Mouse (Mus musculus): ENCODE measurements at regions not wholly inside any gene's neighbourhood (a gene's known extent, or its start where the extent isn't known, plus 50 kb on each side); places are given as distances from the start of the nearest gene placed in this dataset.

GRCm38 (mm10) chr10:53482919-53483318 lies 103.2 kb upstream of the Cep85l start:
- no peak for ATAC-seq (ENCODE audit: insufficient number of reproducible peaks, low FRiP score)
- H3K9me3 ChIP-seq (replicated peaks) = 0 out of 2 replicates have a peak, but pooled peaks cover 6% of the 10 kb centered on the region
- H3K4me1 ChIP-seq (replicated peaks) = no peaks in the 10 kb centered on the region
- 64% methylated on average over 3 of the region's 3 CpGs for WGBS
- no peaks in the 10 kb centered on the region for H3K36me3 ChIP-seq
- no peaks in the 10 kb centered on the region for H3K27me3 ChIP-seq (replicated peaks)
- H3K4me3 ChIP-seq = no peak overlapping the region
- H3K27ac ChIP-seq (ENCODE audit: poor library complexity, severe bottlenecking) = no peak overlapping the region
- no peak overlapping the region for H3K4me2 ChIP-seq
- H3K9ac ChIP-seq = no peak overlapping the region

GRCm38 (mm10) chr10:53470200-53470599 lies 90.5 kb upstream of the Cep85l start:
- no peak overlapping the region for H3K4me3 ChIP-seq
- ATAC-seq (ENCODE audit: insufficient number of reproducible peaks, low FRiP score) = no peak
- peaks cover 15% of the 10 kb centered on the region; the same call in 1 of the 2 replicates for H3K9me3 ChIP-seq (replicated peaks)
- H3K9ac ChIP-seq = no peak overlapping the region
- H3K4me1 ChIP-seq (replicated peaks) = peaks cover 5% of the 10 kb centered on the region; the same call in 1 of the 2 replicates
- no peak overlapping the region for H3K27ac ChIP-seq (ENCODE audit: poor library complexity, severe bottlenecking)
- WGBS = 85% methylated on average over 3 of the region's 3 CpGs
- H3K27me3 ChIP-seq (replicated peaks) = no peaks in the 10 kb centered on the region
- peaks cover 3% of the 10 kb centered on the region; the same call in 1 of the 2 replicates for H3K36me3 ChIP-seq
- no peak overlapping the region for H3K4me2 ChIP-seq

GRCm38 (mm10) chr10:53469611-53470010 lies 89.9 kb upstream of the Cep85l start:
- 64% methylated on average over 1 of the region's 1 CpGs for WGBS
- H3K9me3 ChIP-seq (replicated peaks) = peaks cover 15% of the 10 kb centered on the region; the same call in 1 of the 2 replicates
- ATAC-seq (ENCODE audit: insufficient number of reproducible peaks, low FRiP score) = no peak
- no peaks in the 10 kb centered on the region for H3K27me3 ChIP-seq (replicated peaks)
- H3K4me3 ChIP-seq = no peak overlapping the region
- no peak overlapping the region for H3K27ac ChIP-seq (ENCODE audit: poor library complexity, severe bottlenecking)
- no peak overlapping the region for H3K9ac ChIP-seq
- peaks cover 3% of the 10 kb centered on the region; the same call in 1 of the 2 replicates for H3K36me3 ChIP-seq
- peaks cover 8% of the 10 kb centered on the region for H3K4me1 ChIP-seq (replicated peaks)
- no peak overlapping the region for H3K4me2 ChIP-seq

- peaks cover 16% of the 10 kb centered on the region for H3K4me1 ChIP-seq (replicated peaks)
- WGBS = 70% methylated on average over 3 of the region's 3 CpGs
- H3K27ac ChIP-seq (ENCODE audit: poor library complexity, severe bottlenecking) = no peak overlapping the region
- H3K27me3 ChIP-seq (replicated peaks) = no peaks in the 10 kb centered on the region
- no peak overlapping the region for H3K4me3 ChIP-seq
- H3K9me3 ChIP-seq (replicated peaks) = peaks cover 9% of the 10 kb centered on the region; the same call in 1 of the 2 replicates
- H3K36me3 ChIP-seq = peaks cover 3% of the 10 kb centered on the region; the same call in 1 of the 2 replicates
- H3K4me2 ChIP-seq = no peak overlapping the region
- ATAC-seq (ENCODE audit: insufficient number of reproducible peaks, low FRiP score) = no peak
- H3K9ac ChIP-seq = no peak overlapping the region
Measured at GRCm38 (mm10) chr10:53468293-53468545, 88.5 kb upstream of the Cep85l start.

- Histone ChIP-seq H3K4me3 (no peak overlapping the region), H3K36me3 (peaks cover 3% of the 10 kb centered on the region; the same call in 1 of the 2 replicates), H3K4me2 (no peak overlapping the region), H3K27me3 (replicated peaks) (no peaks in the 10 kb centered on the region), H3K27ac (ENCODE audit: poor library complexity, severe bottlenecking) (no peak overlapping the region), H3K9ac (no peak overlapping the region), H3K4me1 (replicated peaks) (peaks cover 21% of the 10 kb centered on the region), H3K9me3 (replicated peaks) (peaks cover 8% of the 10 kb centered on the region; the same call in 1 of the 2 replicates)
- ATAC-seq (ENCODE audit: insufficient number of reproducible peaks, low FRiP score) = no peak
- 58% methylated on average over 3 of the region's 3 CpGs for WGBS
Measured at GRCm38 (mm10) chr10:53467472-53468292, 87.9 kb upstream of the Cep85l start.

GRCm38 (mm10) chr10:53466851-53467250 lies 87.1 kb upstream of the Cep85l start:
- 65% methylated on average over 1 of the region's 1 CpGs for WGBS
- Histone ChIP-seq H3K27ac (ENCODE audit: poor library complexity, severe bottlenecking) (no peak overlapping the region; the same call in 1 of the 2 replicates), H3K9me3 (replicated peaks) (peaks cover under 1% of the 10 kb centered on the region; the same call in 1 of the 2 replicates), H3K27me3 (replicated peaks) (no peaks in the 10 kb centered on the region), H3K4me2 (no peak overlapping the region), H3K4me1 (replicated peaks) (peaks cover 28% of the 10 kb centered on the region), H3K36me3 (no peaks in the 10 kb centered on the region), H3K9ac (no peak overlapping the region), H3K4me3 (no peak overlapping the region)
- peak; percentile 57; the same call in 1 of the 2 replicates for ATAC-seq (ENCODE audit: insufficient number of reproducible peaks, low FRiP score)

- Histone ChIP-seq H3K9ac (no peak overlapping the region), H3K36me3 (no peaks in the 10 kb centered on the region), H3K27me3 (replicated peaks) (no peaks in the 10 kb centered on the region), H3K4me1 (replicated peaks) (peaks cover 34% of the 10 kb centered on the region), H3K4me2 (no peak overlapping the region), H3K9me3 (replicated peaks) (no peaks in the 10 kb centered on the region), H3K27ac (ENCODE audit: poor library complexity, severe bottlenecking) (no peak overlapping the region), H3K4me3 (no peak overlapping the region)
- ATAC-seq (ENCODE audit: insufficient number of reproducible peaks, low FRiP score) = no peak
- WGBS = 77% methylated on average over 6 of the region's 6 CpGs
Measured at GRCm38 (mm10) chr10:53466261-53466660, 86.5 kb upstream of the Cep85l start.

GRCm38 (mm10) chr10:53464581-53464980 lies 84.8 kb upstream of the Cep85l start:
- no peaks in the 10 kb centered on the region for H3K36me3 ChIP-seq
- no peak for ATAC-seq (ENCODE audit: insufficient number of reproducible peaks, low FRiP score)
- no peaks in the 10 kb centered on the region for H3K9me3 ChIP-seq (replicated peaks)
- H3K4me2 ChIP-seq = no peak overlapping the region
- no peak overlapping the region for H3K4me3 ChIP-seq
- no peak overlapping the region for H3K9ac ChIP-seq
- no peak overlapping the region for H3K27ac ChIP-seq (ENCODE audit: poor library complexity, severe bottlenecking)
- H3K4me1 ChIP-seq (replicated peaks) = peaks cover 37% of the 10 kb centered on the region
- H3K27me3 ChIP-seq (replicated peaks) = no peaks in the 10 kb centered on the region

- Histone ChIP-seq H3K9ac (no peak overlapping the region), H3K36me3 (no peaks in the 10 kb centered on the region), H3K27me3 (replicated peaks) (no peaks in the 10 kb centered on the region), H3K27ac (ENCODE audit: poor library complexity, severe bottlenecking) (no peak overlapping the region), H3K4me1 (replicated peaks) (peaks cover 37% of the 10 kb centered on the region), H3K9me3 (replicated peaks) (no peaks in the 10 kb centered on the region), H3K4me2 (no peak overlapping the region), H3K4me3 (no peak overlapping the region)
- no peak for ATAC-seq (ENCODE audit: insufficient number of reproducible peaks, low FRiP score)
- 61% methylated on average over 6 of the region's 6 CpGs for WGBS
Measured at GRCm38 (mm10) chr10:53464006-53464405, 84.3 kb upstream of the Cep85l start.

- H3K4me3 ChIP-seq = no peak overlapping the region
- H3K4me1 ChIP-seq (replicated peaks) = peaks cover 37% of the 10 kb centered on the region
- 36% methylated on average over 3 of the region's 3 CpGs for WGBS
- H3K27ac ChIP-seq (ENCODE audit: poor library complexity, severe bottlenecking) = no peak overlapping the region
- ATAC-seq (ENCODE audit: insufficient number of reproducible peaks, low FRiP score) = no peak
- no peak overlapping the region for H3K9ac ChIP-seq
- H3K27me3 ChIP-seq (replicated peaks) = no peaks in the 10 kb centered on the region
- H3K4me2 ChIP-seq = no peak overlapping the region
- H3K9me3 ChIP-seq (replicated peaks) = no peaks in the 10 kb centered on the region
- no peaks in the 10 kb centered on the region for H3K36me3 ChIP-seq
Measured at GRCm38 (mm10) chr10:53463471-53463870, 83.7 kb upstream of the Cep85l start.

- H3K9ac ChIP-seq = peak overlapping the region; percentile 50
- H3K4me3 ChIP-seq = peak overlapping the region; percentile 13; the same call in 1 of the 2 replicates
- H3K4me1 ChIP-seq (replicated peaks) = peaks cover 35% of the 10 kb centered on the region
- H3K4me2 ChIP-seq = peak overlapping the region; percentile 52
- H3K36me3 ChIP-seq = no peaks in the 10 kb centered on the region
- peak overlapping the region; percentile 7; the same call in 1 of the 2 replicates for H3K27ac ChIP-seq (ENCODE audit: poor library complexity, severe bottlenecking)
- no peaks in the 10 kb centered on the region for H3K9me3 ChIP-seq (replicated peaks)
- WGBS = 33% methylated on average over 15 of the region's 15 CpGs
- no peaks in the 10 kb centered on the region for H3K27me3 ChIP-seq (replicated peaks)
- no peak for ATAC-seq (ENCODE audit: insufficient number of reproducible peaks, low FRiP score)
Measured at GRCm38 (mm10) chr10:53462449-53463308, 82.9 kb upstream of the Cep85l start.

All from heart, embryonic 12.5 days (tissue).